Mouse (Mus musculus) brown adipose tissue, adult 24 weeks (tissue): ENCODE results near the gene 1110059E24Rik. TPM values are rescaled to one million over a fixed set of nuclear protein-coding genes. Genes with fewer than 3 reads are reported as not detected.
"Not testable (repeated sequence)": the region's sequence is repeated elsewhere in the genome, so short reads cannot be mapped to it uniquely, and the experiment has no call there.

Source experiments
- H3K27ac ChIP-seq: fragments of 200-500 bp; replicated peaks from 2 replicates; pipeline ENCODE4 v1.5.1; 2012; ENCODE audit warnings: low read depth, mild to moderate bottlenecking, low read length
- H3K4me1 ChIP-seq: fragments of 200-500 bp; 2 replicates; pipeline ENCODE4 v1.6.1; 2012; ENCODE audit warnings: low read length, mixed read lengths; ENCODE audit not compliant: control insufficient read depth, insufficient read depth, insufficient read length
- H3K4me3 ChIP-seq: fragments of 200-500 bp; 2 replicates; pipeline ENCODE4 v1.5.1; 2012; ENCODE audit warnings: low read depth, mild to moderate bottlenecking, low read length, moderate library complexity; ENCODE audit not compliant: insufficient read depth
- polyA plus RNA-seq: library from polyadenylated mRNA; stranded (reverse); fragments of >200 nt; gene quantifications from 2 replicates; pipeline ENCODE4 v1.2.4, GENCODE M21; 2012; ENCODE audit not compliant: missing spikeins, insufficient read depth, insufficient read length

Gene 1110059E24Rik
- polyA plus RNA-seq, 1 experiment = 22.8 TPM

- Histone ChIP-seq H3K4me3 (no peak overlapping the region), H3K27ac (no peak overlapping the region), H3K4me1 (peaks cover 3% of the 10 kb centered on the region)
These were observed 48.9 kb downstream of the 1110059E24Rik start for GRCm38 (mm10) chr19:21603836-21604235.

GRCm38 (mm10) chr19:21601541-21602101, 51.2 kb downstream of the 1110059E24Rik start:
- Histone ChIP-seq H3K4me1 (peaks cover 3% of the 10 kb centered on the region), H3K27ac (no peak overlapping the region), H3K4me3 (no peak overlapping the region)

- Histone ChIP-seq H3K27ac (no peak overlapping the region), H3K4me3 (no peak overlapping the region), H3K4me1 (no peaks in the 10 kb centered on the region)
These were observed 54.0 kb downstream of the 1110059E24Rik start for GRCm38 (mm10) chr19:21598659-21599352.

GRCm38 (mm10) chr19:21594676-21595075, 58.1 kb downstream of the 1110059E24Rik start:
- H3K27ac ChIP-seq = no peak overlapping the region
- no peaks in the 10 kb centered on the region for H3K4me1 ChIP-seq
- H3K4me3 ChIP-seq = no peak overlapping the region

- H3K4me1 ChIP-seq, H3K27ac ChIP-seq, H3K4me3 ChIP-seq: not testable (repeated sequence)
These were observed 60.6 kb downstream of the 1110059E24Rik start for GRCm38 (mm10) chr19:21592216-21592615.

- no peak overlapping the region for H3K27ac ChIP-seq
- H3K4me1 ChIP-seq = no peaks in the 10 kb centered on the region
- no peak overlapping the region for H3K4me3 ChIP-seq
These were observed 62.9 kb downstream of the 1110059E24Rik start for GRCm38 (mm10) chr19:21589888-21590287.

GRCm38 (mm10) chr19:21587593-21587992, 65.2 kb downstream of the 1110059E24Rik start:
- H3K27ac ChIP-seq = no peak overlapping the region
- no peak overlapping the region for H3K4me3 ChIP-seq
- H3K4me1 ChIP-seq = no peaks in the 10 kb centered on the region

- Histone ChIP-seq H3K27ac (no peak overlapping the region), H3K4me1 (no peaks in the 10 kb centered on the region), H3K4me3 (no peak overlapping the region)
These were observed 66.2 kb downstream of the 1110059E24Rik start for GRCm38 (mm10) chr19:21586546-21586945.

GRCm38 (mm10) chr19:21585868-21586267, 66.9 kb downstream of the 1110059E24Rik start:
- no peak overlapping the region for H3K4me3 ChIP-seq
- H3K27ac ChIP-seq = no peak overlapping the region
- H3K4me1 ChIP-seq = no peaks in the 10 kb centered on the region

GRCm38 (mm10) chr19:21583986-21584385, 68.8 kb downstream of the 1110059E24Rik start:
- H3K4me1 ChIP-seq = no peaks in the 10 kb centered on the region
- H3K27ac ChIP-seq = no peak overlapping the region; the same call in 1 of the 2 replicates
- H3K4me3 ChIP-seq = no peak overlapping the region

- Histone ChIP-seq H3K4me1 (no peaks in the 10 kb centered on the region), H3K27ac (no peak overlapping the region), H3K4me3 (no peak overlapping the region)
These were observed 69.2 kb downstream of the 1110059E24Rik start for GRCm38 (mm10) chr19:21583523-21583984.

- no peak overlapping the region for H3K4me3 ChIP-seq
- no peaks in the 10 kb centered on the region for H3K4me1 ChIP-seq
- H3K27ac ChIP-seq = no peak overlapping the region
These were observed 71.4 kb downstream of the 1110059E24Rik start for GRCm38 (mm10) chr19:21581404-21581803.

GRCm38 (mm10) chr19:21579896-21580295, 72.9 kb downstream of the 1110059E24Rik start:
- H3K4me3 ChIP-seq = no peak overlapping the region
- no peaks in the 10 kb centered on the region for H3K4me1 ChIP-seq
- no peak overlapping the region for H3K27ac ChIP-seq

GRCm38 (mm10) chr19:21577443-21577842, 75.3 kb downstream of the 1110059E24Rik start:
- H3K4me1 ChIP-seq = no peaks in the 10 kb centered on the region
- H3K4me3 ChIP-seq = no peak overlapping the region
- H3K27ac ChIP-seq = no peak overlapping the region

GRCm38 (mm10) chr19:21571986-21572385, 80.8 kb downstream of the 1110059E24Rik start:
- no peaks in the 10 kb centered on the region for H3K4me1 ChIP-seq
- no peak overlapping the region for H3K27ac ChIP-seq
- H3K4me3 ChIP-seq = no peak overlapping the region
